ENCODE assay signal across 8 mouse cellular contexts in genomic region chr2:173307561-173307960, GRCm38 (mm10). TPM values are rescaled to one million over a fixed set of nuclear protein-coding genes. Genes with fewer than 3 reads are reported as not detected.
A peak's percentile ranks its signal among the peaks of the same experiment; 100 is the strongest.
DNase-seq lines count a peak whose midpoint lies in the region; ATAC-seq and TF ChIP-seq lines count a peak whose summit lies in the region.

No protein-coding gene starts in this region.

- no peak overlapping the region for H3K27ac ChIP-seq in liver, embryonic 11.5 days (ENCODE audit: low read depth, low read length)
- peak overlapping the region; percentile 84 for H3K27ac ChIP-seq in forebrain, embryonic 15.5 days (replicated peaks)
- H3K27ac ChIP-seq in liver, postnatal 0 days (ENCODE audit: low read depth), result no peak overlapping the region

- H3K4me3 ChIP-seq in liver, embryonic 11.5 days (ENCODE audit: low read depth, low read length), result no peak overlapping the region
- peak overlapping the region; percentile 16; the same call in 1 of the 2 replicates for H3K4me3 ChIP-seq in forebrain, embryonic 15.5 days
- H3K4me3 ChIP-seq in liver, postnatal 0 days (ENCODE audit: low read depth, low read length), result no peak overlapping the region

- peaks cover 12% of the 10 kb centered on the region; the same call in 1 of the 2 replicates for H3K27me3 ChIP-seq in liver, embryonic 11.5 days (replicated peaks; ENCODE audit: control insufficient read depth, insufficient read depth, low read length)
- H3K27me3 ChIP-seq in forebrain, embryonic 15.5 days, result no peaks in the 10 kb centered on the region
- peaks cover 6% of the 10 kb centered on the region; the same call in 1 of the 2 replicates for H3K27me3 ChIP-seq in liver, postnatal 0 days (ENCODE audit: insufficient read depth, low read length)

- intact Hi-C loops in heart, postnatal 10 days (cut with DNase I), result no loop called here

- no peak for TF ChIP-seq CTCF in liver, postnatal 0 days (IDR thresholded peaks at IDR 0.05; ENCODE audit: low read depth)

- H3K4me2 ChIP-seq in liver, embryonic 11.5 days, result no peak overlapping the region
- H3K4me2 ChIP-seq in forebrain, embryonic 15.5 days (replicated peaks), result peak overlapping the region; percentile 38
- H3K4me2 ChIP-seq in liver, postnatal 0 days (ENCODE audit: low read depth, low read length), result no peak overlapping the region

- peak; percentile 14 for DNase-seq in liver
- no peak for DNase-seq in liver, embryonic 11.5 days (ENCODE audit: low spot score)
- DNase-seq in heart, postnatal 10 days, result peak; percentile 71 to 75
- DNase-seq in kidney, postnatal 10 days, result peak; percentile 77
- peak; percentile 21 for DNase-seq in liver, postnatal 0 days
- DNase-seq in retina, postnatal 1 day, result peak; percentile 94

- H3K9ac ChIP-seq in liver, embryonic 11.5 days (ENCODE audit: low read depth, low read length), result no peak overlapping the region
- H3K9ac ChIP-seq in forebrain, embryonic 15.5 days (replicated peaks), result no peak overlapping the region
- no peak overlapping the region for H3K9ac ChIP-seq in liver, postnatal 0 days (replicated peaks)

- no peaks in the 10 kb centered on the region for H3K9me3 ChIP-seq in liver, embryonic 11.5 days (ENCODE audit: control insufficient read depth, low read length)
- no peaks in the 10 kb centered on the region for H3K9me3 ChIP-seq in forebrain, embryonic 15.5 days
- no peaks in the 10 kb centered on the region for H3K9me3 ChIP-seq in liver, postnatal 0 days (ENCODE audit: low read length)

- no peak for TF ChIP-seq EP300 in liver, postnatal 0 days (IDR thresholded peaks at IDR 0.05; ENCODE audit: low read depth)

- WGBS in liver, embryonic 11.5 days, result 9% methylated on average over 16 of the region's 18 CpGs
- WGBS in forebrain, embryonic 15.5 days, result 0% methylated on average over 16 of the region's 18 CpGs
- 6% methylated on average over 14 of the region's 18 CpGs for WGBS in liver, postnatal 0 days (ENCODE audit: insufficient replicate concordance)

- H3K4me1 ChIP-seq in liver, embryonic 11.5 days (replicated peaks; ENCODE audit: control insufficient read depth, insufficient read depth, low read length), result no peaks in the 10 kb centered on the region
- peaks cover 18% of the 10 kb centered on the region for H3K4me1 ChIP-seq in forebrain, embryonic 15.5 days
- H3K4me1 ChIP-seq in liver, postnatal 0 days (ENCODE audit: insufficient read depth), result no peaks in the 10 kb centered on the region

- no peaks in the 10 kb centered on the region for H3K36me3 ChIP-seq in liver, embryonic 11.5 days (ENCODE audit: control insufficient read depth, insufficient read depth, low read length)
- no peaks in the 10 kb centered on the region for H3K36me3 ChIP-seq in forebrain, embryonic 15.5 days
- H3K36me3 ChIP-seq in liver, postnatal 0 days (replicated peaks; ENCODE audit: insufficient read depth, low read length), result no peaks in the 10 kb centered on the region

- ATAC-seq in liver, embryonic 11.5 days (replicated peaks; ENCODE audit: low FRiP score), result no peak
- ATAC-seq in forebrain, embryonic 15.5 days (replicated peaks), result peak; percentile 81
- no peak for ATAC-seq in liver, postnatal 0 days
- ATAC-seq in megakaryocyte-erythroid progenitor cell, adult 5-6 weeks (replicated peaks; ENCODE audit: low FRiP score, low TSS enrichment, poor library complexity, severe bottlenecking), result no peak

RNA-seq across cellular contexts. Expression of gene Pmepa1, which starts 31.2 kb away (rescaled TPM):
- polyA plus RNA-seq in liver, embryonic 11.5 days (2014; fragmentation: Nextera tagmentation; extraction: Ambion mirVana), result 0.95 and 1.2 TPM in 2 replicates
- polyA plus RNA-seq in forebrain, embryonic 15.5 days (2015; fragmentation: Nextera tagmentation; extraction: Ambion mirVana), result 6.8 and 7.5 TPM in 2 replicates
- 10 to 100 TPM; 55.1 to 57.2 TPM for total RNA-seq in heart, postnatal 10 days (2021)
- 0.21 and 0.36 TPM in 2 replicates for polyA plus RNA-seq in liver, postnatal 0 days (2015; fragmentation: Nextera tagmentation; extraction: Ambion mirVana)
- total RNA-seq in megakaryocyte-erythroid progenitor cell, adult 5-6 weeks (2014; fragmentation: Nextera tagmentation), result not detected in 2 replicates
- 0.52 TPM in 1 of 2 replicates, not detected in the other for total RNA-seq in megakaryocyte-erythroid progenitor cell, adult 5-6 weeks (2017)
